Mouse (Mus musculus) gastrocnemius, postnatal 10 days (tissue): Measurements from ENCODE around the gene Chd4. TPM values are rescaled to one million over a fixed set of nuclear protein-coding genes. Genes with fewer than 3 reads are reported as not detected.

ENCODE experiments used
- DNase-seq: peaks from one replicate; pipeline ENCODE4 v3.0.0; 2021; ENCODE audit warnings: mixed read lengths
- total RNA-seq, 2 experiments: library from RNA; stranded (reverse); gene quantifications; 2 replicates each; pipeline ENCODE4 v1.2.3; 2021

Chd4 gene
- total RNA-seq, 2 experiments from 2014 or later, result 108 to 125 TPM

DNA sequence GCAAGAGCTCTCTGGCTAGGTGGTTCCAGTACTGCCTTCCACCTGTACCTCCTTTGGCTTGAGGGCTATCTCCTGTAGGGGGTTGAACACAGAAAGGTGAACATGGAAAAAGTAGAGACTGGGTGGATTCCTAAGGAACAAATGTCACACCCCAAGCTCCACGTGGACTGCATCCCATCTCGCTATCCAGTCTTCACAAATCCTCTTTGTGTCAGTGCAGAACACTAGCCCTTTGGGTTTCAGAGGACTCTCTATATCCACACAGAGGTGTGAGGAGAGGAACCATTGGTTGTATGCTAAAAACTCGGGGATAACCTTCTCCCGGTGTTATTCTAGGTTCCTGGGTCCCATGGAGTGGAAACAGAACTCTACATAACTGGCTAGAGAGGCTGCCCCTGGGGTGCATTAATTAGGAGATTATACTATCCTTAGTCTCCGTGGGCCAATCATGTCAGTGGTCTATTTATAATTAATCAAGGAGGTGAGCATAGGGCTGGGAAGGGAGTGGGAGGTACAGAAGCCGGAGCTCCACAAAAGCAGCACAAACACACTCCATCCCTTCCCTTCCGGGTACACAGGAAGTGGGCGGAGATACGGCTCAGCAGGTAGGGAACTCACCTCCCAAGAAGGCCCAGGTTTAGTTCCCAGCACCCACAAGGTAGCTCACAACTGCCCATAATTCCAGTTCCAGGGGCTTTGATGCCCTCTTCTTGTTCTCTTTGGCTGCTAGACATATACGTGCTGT is 5.3 kb upstream of the Chd4 start:
- no peak for DNase-seq

DNA sequence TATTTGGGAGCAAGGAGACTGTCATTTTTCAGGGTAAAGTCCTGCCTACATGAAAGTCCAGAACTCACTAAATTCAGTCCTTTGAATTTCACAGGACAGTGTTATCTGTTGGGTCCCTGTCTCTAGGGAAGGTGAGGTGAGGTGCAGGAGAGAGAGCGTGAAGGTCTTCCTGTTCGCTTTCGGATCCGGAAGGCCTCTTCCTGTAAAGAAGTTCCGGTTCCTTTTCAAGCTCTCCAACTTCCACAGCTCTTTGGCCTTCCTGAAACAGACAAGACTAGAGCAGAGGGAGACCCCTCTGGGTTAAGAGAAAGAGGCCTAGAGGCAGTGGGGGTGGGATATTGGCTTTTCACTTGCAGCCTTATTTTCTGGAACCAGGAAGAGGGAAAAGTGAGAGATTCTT is 3.4 kb upstream of the Chd4 start:
- no peak for DNase-seq

DNA sequence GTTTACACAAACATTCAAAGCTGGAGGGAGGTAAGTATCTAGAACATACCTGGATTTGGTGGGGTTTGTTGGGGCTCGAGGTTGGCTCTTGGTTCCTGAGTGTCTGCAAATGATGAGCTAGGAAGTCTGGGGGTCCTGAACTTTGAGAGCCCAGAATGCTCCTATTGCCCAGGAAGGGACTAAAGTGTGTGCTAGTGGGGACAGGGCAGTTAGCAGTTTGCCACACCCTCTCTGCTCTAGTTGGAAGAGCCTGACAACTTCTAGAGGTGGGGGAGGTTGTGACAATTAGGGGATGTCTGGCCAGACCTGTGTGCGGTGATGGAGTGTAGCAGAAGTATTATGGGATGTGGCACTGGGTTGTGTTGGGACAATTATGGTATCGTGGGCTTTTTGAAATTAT is 938 bp upstream of the Chd4 start:
- DNase-seq, result no peak

DNA sequence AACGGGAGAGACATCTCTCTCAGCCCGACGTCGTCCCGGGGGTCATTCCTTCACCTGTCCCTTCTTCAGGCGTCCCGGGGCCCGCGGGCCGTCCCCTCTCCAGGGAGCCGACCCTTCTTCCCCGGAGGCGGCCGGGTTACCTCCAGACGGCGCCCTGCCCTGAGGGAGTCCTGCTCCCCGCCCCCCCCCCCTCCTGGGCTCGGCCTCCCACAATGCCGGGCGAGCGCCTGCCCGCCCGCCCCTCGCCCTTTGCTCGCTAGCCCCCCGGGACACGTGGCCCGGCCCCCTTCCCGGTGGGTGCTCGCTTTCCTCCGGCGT is 457 bp downstream of the Chd4 start:
- no peak for DNase-seq

DNA sequence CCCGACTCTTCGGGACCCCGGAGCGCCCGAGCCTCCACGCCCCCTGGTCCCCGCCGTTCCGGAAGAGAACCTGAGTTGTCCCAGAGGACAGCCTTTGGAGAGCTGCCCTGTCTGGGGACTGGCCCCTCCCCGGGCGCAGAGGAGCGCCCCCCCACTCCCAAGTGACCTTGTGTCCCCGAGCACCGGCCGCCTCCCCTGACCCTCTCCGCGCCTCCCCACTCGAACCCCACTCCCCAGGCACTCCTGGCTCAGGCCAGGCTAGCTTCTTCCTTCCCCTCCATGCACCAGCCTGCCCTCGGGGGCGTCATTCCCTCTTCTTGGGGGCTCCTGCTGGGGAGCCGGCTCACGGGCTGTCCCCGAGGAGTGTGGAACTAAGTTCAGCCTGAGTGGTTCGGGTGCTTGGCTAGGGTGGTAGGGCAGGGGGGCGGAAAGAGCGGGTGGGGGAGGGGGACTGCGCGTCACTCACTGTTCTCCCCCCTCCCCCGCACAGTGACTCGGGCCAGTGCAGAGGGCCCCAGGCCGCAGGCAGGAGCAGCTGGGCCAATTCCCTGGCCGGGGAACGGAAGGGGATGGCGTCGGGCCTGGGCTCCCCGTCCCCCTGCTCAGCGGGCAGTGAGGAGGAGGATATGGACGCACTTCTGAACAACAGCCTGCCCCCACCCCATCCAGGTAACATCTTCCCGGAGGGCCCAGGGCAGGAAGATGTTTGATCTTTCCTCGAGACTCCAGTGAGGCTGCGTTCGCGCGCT is 990 bp downstream of the Chd4 start:
- DNase-seq, result peak; percentile 69

DNA sequence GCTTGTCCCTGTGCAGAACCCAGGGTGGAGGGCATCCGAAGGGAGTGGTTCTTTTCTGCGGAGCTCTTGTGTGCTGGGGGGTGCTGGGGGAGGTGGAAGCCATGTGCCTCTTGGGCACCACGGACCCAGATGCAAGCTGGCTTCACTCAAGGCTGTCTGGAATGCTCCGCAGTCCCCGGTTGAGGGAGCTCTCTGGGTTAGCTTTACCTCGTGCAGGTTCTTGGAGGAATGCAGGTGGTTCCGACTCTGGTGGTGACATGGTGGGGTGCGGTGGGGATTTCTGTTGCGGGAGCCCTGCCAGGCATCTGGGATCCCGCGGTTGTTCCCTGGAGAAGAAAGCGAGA is 1.5 kb downstream of the Chd4 start:
- DNase-seq, result peak; percentile 23

DNA sequence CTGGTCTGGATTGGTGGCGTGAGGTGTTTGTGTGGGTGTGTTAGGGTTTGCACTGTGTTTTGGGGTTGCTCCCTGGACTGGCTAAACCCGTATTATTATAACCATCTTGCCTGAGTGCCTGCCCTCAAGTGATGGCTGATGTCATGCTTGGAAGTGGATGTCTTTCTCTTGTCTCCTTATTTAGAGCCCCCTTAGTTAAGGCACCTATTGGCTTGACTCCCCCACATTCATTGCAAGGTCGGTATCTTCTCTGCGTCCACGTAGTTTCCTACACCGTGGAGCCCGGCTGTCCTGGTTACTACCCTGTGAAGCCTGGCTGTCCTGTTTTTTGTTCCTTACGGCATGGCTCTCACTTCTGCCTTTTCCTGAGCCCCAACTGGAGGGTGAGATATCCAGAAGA is 2.2 kb downstream of the Chd4 start:
- DNase-seq, result no peak

DNA sequence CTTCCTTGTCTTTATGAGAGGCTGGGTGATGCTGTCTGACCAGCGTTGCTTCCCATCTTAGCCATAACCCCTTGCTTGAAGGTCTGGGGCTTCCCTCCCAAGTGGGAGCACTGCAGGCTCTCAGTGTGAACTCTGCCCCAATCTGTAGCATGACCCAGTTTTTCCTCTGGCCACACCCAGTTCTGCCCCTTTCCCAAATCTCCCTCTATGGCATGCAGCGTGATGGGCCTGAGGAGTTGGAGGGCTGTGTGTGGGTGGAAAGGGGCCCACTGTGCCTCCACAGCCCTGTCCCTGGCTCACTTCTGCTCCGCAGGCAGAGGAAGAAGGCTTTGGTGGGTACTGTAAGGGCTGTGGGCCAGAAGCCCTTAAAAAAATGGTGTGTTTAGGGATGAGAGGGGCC is 2.7 kb downstream of the Chd4 start:
- no peak for DNase-seq

DNA sequence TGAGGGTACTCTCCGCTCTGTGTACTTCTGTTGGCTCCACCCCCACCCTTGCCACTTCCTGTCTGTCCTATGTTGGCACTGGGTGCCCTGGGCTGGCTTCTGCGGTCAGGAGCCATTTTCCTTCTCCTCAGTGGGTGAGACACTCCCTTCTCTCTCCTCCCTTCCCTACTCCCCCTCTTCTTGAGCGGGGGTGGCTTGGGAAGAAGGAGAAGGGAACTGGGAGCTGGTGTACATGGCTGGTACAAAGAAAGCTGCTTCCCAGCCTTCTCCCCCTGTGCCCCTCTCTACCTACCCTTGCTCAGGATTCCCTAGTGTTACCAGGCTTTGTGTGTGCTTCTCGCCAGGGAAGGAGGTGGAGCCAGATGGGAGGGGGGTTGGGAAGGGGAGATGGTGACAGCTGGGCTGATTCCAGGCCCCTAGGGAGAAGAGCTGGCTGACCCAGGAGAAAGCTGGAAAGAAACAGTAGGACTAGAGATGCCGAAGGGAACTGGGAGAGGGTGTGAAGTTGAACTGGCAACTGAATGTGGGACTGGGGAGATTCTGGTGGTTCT is 3.7 kb downstream of the Chd4 start:
- DNase-seq, result no peak

DNA sequence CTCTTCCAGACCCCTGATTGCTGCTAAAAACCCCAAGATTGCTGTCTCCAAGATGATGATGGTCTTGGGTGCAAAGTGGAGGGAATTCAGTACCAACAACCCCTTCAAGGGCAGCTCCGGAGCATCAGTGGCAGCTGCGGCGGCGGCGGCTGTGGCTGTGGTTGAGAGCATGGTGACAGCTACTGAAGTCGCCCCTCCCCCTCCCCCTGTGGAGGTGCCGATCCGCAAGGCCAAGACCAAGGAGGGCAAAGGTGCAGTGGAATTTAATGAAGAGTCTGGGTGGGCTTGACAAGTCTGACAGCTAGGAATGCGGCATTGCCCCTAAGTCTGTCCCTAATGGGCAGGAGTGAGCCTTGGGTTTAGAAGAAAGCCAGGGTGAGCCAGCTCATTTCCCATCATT is 5.7 kb downstream of the Chd4 start:
- no peak for DNase-seq

DNA sequence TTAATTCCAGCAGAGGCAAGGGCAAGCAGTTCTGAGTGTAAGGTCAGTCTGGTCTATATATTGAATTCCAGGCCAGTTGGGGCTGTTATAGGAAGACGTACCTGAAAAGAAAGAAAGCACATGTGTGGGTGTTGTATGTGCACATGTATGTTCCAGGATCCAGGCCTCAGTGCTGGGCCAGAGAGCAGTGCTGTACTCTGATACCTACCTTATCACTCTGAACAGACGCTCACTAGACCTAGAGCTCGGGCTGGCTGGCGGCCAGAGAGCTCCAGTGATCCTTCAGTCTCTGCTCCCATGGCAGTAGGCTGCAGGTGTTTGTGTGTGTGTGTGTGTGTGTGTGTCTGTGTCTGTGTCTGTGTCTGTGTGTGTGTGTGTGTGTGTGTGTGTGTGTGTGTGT is 8.4 kb downstream of the Chd4 start:
- DNase-seq, result no peak

DNA sequence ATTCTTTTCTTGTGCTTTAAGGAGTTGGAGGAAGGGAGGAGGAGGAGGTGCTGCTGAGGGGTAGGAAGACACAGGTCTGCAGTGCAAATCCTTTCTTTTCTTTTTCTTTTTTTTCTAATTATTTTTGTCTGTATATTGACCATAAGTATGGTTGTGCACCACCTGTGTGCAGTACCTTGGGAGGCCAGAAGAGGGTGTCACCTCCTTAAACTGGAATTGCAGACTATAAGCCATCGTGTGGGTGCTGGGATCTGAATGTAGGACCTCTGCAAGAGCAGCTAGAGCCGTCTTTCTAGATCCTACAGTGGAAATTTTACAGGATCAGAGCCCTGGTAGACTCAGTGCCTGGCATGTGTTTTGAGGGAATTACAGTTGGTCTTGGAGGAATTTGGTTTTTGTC is 11.9 kb downstream of the Chd4 start:
- no peak for DNase-seq

DNA sequence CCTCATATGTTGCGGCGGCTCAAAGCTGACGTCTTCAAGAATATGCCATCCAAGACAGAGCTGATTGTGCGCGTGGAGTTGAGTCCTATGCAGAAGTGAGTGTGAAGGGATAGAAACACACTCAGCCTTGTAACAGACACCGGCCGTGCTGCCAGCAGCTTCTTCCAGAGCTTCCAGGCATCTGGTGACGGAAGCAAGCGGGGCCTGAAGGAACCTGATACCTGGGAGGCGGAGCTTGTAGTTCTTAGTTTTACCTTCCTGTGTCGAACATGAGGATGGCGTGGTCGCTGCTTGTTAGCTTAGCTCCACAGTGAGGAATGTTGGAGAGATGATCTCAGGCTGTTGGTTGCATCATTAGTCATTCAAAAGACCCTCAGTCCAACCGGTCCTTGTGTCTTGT is 13.6 kb downstream of the Chd4 start:
- no peak for DNase-seq

DNA sequence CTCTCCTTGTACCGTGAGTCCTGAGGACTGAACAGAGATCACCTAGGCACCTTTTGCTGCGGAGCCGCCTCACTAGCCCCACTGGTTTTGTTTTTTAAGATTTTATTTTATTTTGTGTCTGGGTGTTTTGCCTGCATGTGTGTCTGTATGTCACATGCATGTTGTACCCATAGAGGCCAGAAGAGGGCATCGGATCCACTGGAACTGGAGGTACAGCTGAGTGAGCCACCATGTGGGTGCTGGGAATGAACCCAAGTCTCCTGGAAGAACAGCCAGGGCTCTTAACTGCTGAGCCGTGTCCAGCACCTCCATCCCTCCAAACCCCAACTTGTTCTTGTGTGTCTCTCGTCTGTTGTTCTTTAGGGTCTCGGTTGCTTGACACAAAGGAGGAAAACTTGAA is 15.1 kb downstream of the Chd4 start:
- DNase-seq, result no peak

DNA sequence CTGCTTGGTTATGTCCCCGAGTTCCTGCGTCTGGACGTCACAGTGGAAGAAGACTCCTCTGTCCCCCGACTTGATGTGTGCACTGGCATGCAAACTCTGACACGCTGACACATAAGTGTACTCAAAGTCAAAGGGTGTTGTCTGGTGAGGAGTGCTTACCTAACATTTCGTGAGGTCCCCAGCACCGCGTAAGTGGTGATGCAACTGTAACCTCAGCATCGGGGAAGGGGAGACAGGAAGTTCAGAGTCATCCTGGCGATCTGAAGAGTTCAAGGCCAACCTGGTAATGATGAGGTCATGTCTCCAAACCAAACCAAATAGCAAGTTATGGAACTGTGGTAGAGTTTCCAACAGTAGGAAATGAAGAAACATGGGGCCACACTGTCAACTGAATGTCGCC is 16.8 kb downstream of the Chd4 start:
- no peak for DNase-seq

DNA sequence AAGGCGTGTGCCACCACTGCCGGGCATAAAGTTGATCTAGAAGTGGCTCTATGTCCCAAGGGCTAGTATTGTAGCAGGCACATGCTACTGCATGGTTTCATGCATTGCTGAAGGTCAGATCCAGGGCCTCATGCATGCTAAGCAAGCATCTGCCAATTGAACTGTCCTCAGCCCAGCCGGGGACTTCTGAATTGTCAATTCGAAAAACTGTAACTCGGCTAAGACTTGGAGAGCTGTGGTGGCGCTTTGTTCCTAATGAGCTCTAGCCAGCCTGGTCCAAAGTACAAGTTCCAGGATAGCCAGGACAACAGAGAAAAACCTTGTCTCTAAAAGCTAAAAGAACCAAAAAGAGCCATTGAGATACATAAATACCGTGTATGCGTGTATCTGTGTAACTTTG is 23.6 kb downstream of the Chd4 start:
- no peak for DNase-seq

DNA sequence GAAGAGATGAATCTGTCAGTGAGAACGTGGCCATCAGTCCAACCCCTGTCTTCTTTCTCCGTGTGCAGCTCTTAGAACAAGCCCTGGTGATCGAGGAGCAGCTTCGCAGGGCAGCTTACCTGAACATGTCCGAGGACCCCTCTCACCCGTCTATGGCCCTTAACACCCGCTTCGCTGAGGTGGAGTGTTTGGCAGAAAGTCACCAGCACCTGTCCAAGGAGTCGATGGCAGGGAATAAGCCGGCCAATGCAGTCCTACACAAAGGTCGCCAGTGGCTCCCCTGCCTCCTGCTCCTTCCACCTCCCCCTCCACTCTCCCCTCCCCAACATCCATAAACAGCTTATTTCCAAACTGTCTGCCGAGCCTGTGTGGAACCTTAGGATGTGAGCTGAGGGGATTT is 32.9 kb downstream of the Chd4 start:
- DNase-seq, result no peak

DNA sequence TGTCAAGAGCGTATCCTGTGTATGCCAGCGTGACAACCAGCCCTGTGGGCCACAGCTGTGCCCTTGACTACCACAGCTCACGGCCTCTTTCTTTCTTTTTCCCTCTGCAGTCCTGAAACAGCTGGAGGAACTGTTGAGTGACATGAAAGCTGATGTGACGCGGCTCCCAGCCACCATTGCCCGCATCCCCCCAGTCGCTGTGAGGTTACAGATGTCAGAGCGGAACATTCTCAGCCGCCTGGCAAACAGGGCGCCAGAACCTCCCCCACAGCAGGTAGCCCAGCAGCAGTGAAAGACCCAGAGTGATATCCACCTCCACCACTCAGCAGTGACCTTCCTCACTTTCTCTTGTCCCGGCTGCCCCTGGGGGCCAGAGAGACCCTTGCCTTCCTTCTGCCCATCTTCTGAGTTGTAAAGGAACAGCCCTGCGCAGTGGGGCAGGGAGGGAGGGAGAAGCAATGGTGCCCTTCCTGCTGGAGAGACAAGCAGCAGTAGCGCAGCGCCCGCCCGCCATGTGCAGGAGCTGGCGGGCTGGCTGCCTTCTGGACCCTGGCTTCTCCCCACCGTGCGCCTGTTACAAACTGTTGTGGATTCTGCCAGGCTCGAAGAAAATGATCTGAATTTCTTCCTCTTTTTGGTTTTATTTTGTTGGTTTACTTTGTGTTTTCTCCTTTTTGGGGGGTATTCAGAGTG is 34.1 kb downstream of the Chd4 start:
- DNase-seq, result no peak

DNA sequence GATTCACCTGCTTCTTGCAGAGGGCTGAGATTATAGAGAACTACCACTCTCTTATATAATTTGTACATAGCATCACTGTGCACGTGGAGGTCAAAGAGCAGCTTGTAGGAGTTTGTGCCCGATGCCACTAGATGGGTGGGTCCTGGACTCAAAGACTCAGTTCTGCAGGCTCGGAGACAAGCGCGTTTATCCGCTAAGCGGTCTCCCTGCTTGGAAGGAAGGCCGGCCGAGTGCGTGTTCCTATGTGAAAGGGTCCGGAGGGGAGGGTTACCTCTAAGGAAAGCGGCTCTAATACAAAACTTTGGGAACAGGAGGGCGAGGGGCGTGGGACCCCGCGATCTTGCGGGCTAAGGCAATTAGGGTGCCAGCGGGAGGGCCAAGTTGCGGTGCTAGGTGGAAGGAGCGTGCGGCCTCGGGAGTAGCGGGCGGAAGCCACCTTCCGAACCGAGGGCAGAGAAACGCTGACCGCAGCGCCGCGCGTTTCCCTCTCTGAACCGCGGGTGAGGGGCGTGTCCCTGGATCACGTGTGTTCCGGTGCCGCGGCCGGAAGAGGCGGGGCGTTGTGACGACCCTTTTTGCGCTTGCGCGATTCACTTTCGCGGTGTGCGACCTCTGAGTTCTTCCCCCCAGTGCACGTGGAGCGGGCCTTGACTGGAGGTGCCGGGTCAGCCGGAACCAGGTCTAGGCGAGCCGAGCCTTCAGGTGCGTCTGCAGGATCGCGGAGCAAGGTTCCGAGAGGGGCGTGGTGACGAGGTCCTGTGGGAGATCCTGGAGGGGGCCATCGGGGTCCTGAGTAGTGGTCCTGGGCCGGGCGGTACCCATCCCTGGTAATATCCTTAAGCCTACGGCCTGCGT is 35.7 kb downstream of the Chd4 start, which contains the start of gene Nop2:
Gene Nop2, plus strand, starts transcription at position 608 of the 855 bp plus-strand sequence.
- DNase-seq, result peak; percentile 89

DNA sequence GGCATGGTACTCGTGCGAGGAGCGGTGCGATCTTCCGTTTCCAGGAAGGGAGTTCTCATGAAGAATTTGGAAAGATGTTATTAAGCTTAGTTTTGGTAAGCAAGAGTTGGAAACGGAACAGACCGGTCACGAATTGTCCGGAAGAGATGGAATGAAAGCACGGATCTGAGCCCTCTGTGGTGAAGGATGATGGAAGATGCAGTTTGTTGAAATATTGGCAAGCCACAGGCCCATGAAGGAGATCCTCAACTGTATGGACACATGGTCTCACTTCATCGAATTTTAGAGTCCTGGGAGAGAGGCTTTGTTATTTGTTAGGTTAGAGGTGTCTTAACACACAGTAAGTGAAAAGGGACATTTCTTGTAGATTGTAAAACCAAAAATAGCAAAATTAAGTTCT is 36.7 kb downstream of the Chd4 start:
- DNase-seq, result no peak

DNA sequence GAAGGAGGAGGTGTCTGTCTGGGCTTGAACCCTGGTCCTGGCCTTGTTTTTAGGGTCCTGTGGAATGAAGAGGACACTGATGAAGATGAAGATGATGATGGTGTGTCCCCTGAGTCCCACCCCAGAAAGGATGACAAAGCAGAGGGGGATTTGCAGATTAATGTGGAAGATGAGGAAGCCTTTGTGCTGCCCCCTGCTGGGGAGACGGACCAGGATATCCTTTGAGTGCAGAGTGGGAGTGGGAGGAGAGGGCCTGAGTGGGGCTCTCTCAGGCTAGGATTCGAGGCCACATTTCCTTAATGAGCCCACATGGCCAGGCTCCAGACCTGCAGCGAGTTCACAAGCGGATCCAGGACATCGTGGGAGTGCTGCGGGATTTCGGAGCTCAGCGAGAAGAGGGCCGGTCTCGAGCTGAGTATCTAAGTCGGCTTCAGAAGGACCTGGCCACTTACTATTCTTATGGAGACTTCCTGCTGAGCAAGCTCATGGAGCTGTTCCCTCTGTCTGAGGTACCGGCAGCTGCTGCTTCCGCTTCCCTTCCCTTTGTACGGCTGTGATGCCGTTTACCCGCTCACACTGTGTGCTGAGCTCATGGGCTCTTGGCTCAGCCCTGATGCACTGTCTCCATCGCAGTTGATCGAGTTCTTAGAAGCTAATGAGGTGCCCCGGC is 41.4 kb downstream of the Chd4 start:
- no peak for DNase-seq

DNA sequence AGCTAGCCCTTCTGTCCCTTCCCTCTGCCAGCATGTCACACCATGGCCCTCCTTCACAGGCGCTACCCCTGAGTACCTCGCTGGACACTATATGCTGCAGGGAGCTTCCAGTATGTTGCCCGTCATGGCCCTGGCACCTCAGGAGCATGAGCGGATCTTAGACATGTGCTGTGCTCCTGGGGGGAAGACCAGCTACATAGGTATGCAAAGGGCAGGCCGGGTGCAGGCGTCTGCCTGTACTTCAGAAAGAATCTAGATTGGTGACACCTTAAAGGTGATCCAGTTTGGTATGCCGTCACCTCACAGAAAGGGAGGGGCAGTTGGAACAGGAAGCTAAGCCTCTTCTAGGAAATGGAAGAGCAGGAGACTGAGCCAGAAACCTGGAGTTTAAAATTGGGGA is 44.0 kb downstream of the Chd4 start:
- no peak for DNase-seq
